1 mouse cellular context compared by ENCODE assay signal in genomic region chr6:146746577-146746976, GRCm38 (mm10).
TF ChIP-seq lines count a peak whose summit lies in the region.

No protein-coding gene starts in this region.

TF ChIP-seq in CH12.LX, 34 proteins besides CTCF, POLR2A, EP300 and RAD21:
- TF ChIP-seq PAX5 (IDR thresholded peaks at IDR 0.05; ENCODE audit: low read length), result no peak
- TF ChIP-seq MEF2A (IDR thresholded peaks at IDR 0.05; ENCODE audit: borderline replicate concordance, low read depth, low read length), result peak; percentile 93
- no peak for TF ChIP-seq ZNF384 (IDR thresholded peaks at IDR 0.05; ENCODE audit: low read depth, low read length)
- TF ChIP-seq IRF4 (IDR thresholded peaks at IDR 0.05; ENCODE audit: low read depth, low read length), result peak; percentile 45
- TF ChIP-seq ELF1 (IDR thresholded peaks at IDR 0.05; ENCODE audit: low read depth, low read length), result no peak
- TF ChIP-seq TCF12 (IDR thresholded peaks at IDR 0.05; ENCODE audit: low read depth, low read length), result peak; percentile 32; the same call in 1 of the 2 replicates
- peak; percentile 84 for TF ChIP-seq ETS1 (conservative IDR thresholded peaks at IDR 0.05; ENCODE audit: low read depth, low read length)
- TF ChIP-seq BHLHE40 (IDR thresholded peaks at IDR 0.05; ENCODE audit: low read depth, low read length), result peak; percentile 58
- TF ChIP-seq CHD2 (IDR thresholded peaks at IDR 0.05; ENCODE audit: low read length), result no peak
- TF ChIP-seq JUND (conservative IDR thresholded peaks at IDR 0.05; ENCODE audit: low read depth, low read length), result 0 out of 2 replicates have a peak, but pooled peaks have one; percentile 31
